Mouse (Mus musculus) liver, postnatal 0 days (tissue): ENCODE results near the gene Slc2a13. TPM values are rescaled to one million over a fixed set of nuclear protein-coding genes. Genes with fewer than 3 reads are reported as not detected.

Experiments used
- ATAC-seq: fragments of 200-750 bp; cut with Nextera tagmentation; 2 replicates; pipeline ENCODE4 v1.8.0; 2017; ENCODE audit warnings: mild to moderate bottlenecking, moderate library complexity
- DNase-seq: peaks from one replicate; pipeline ENCODE4 v3.0.0-alpha.2; 2016
- H3K27ac ChIP-seq: fragments of 300-500 bp; sonication (generic); 2 replicates; pipeline ENCODE4 v1.5.1; 2014; ENCODE audit warnings: antibody characterized with exemption, moderate library complexity, mild to moderate bottlenecking, low read depth
- H3K27me3 ChIP-seq: fragments of 300-500 bp; sonication (generic); 2 replicates; pipeline ENCODE4 v1.6.1; 2014; ENCODE audit warnings: low read length, control low read depth, mixed read lengths; ENCODE audit not compliant: insufficient read depth
- H3K36me3 ChIP-seq: fragments of 300-500 bp; sonication (generic); replicated peaks from 2 replicates; pipeline ENCODE4 v1.6.1; 2014; ENCODE audit warnings: mild to moderate bottlenecking, control low read depth, low read length, moderate library complexity, mixed read lengths; ENCODE audit not compliant: insufficient read depth
- H3K4me1 ChIP-seq: fragments of 300-500 bp; sonication (generic); 2 replicates; pipeline ENCODE4 v1.6.1; 2014; ENCODE audit warnings: antibody characterized with exemption, mild to moderate bottlenecking, control low read depth; ENCODE audit not compliant: insufficient read depth
- H3K4me2 ChIP-seq: fragments of 300-500 bp; sonication (generic); 2 replicates; pipeline ENCODE4 v1.6.1; 2014; ENCODE audit warnings: low read depth, mild to moderate bottlenecking, low read length, moderate library complexity, mixed read lengths
- H3K4me3 ChIP-seq: fragments of 300-500 bp; sonication (generic); 2 replicates; pipeline ENCODE4 v1.5.1; 2014; ENCODE audit warnings: low read depth, low read length
- H3K9ac ChIP-seq: fragments of 300-500 bp; sonication (generic); replicated peaks from 2 replicates; pipeline ENCODE4 v1.6.1; 2014; ENCODE audit warnings: mild to moderate bottlenecking, moderate library complexity
- H3K9me3 ChIP-seq: fragments of 300-500 bp; sonication (generic); 2 replicates; pipeline ENCODE4 v1.6.1; 2016; ENCODE audit warnings: mild to moderate bottlenecking, control low read depth, low read length, mixed read lengths
- CTCF ChIP-seq: sonication (generic); IDR thresholded peaks from 2 replicates; pipeline ENCODE4 v1.5.1; 2016; ENCODE audit warnings: antibody characterized with exemption, low read depth
- EP300 ChIP-seq: IDR thresholded peaks from 2 replicates; pipeline ENCODE4 v1.6.1; 2016; ENCODE audit warnings: antibody characterized with exemption, low read depth, mild to moderate bottlenecking
- WGBS: fragments of 180-500 bp; shearing (Covaris S2); extraction: QIAGEN DNeasy Blood & Tissue Kit; methylation state at CpG from one replicate; pipeline ENCODE4 v1.1.7; 2014; ENCODE audit not compliant: insufficient replicate concordance; 5-methylcytosine and 5-hydroxymethylcytosine counted together
- polyA plus RNA-seq: library from polyadenylated mRNA; unstranded; fragments of >200 nt; fragmentation: Nextera tagmentation; extraction: Ambion mirVana; gene quantifications from 2 replicates; pipeline ENCODE4 v1.2.1, GENCODE M21; 2015

Gene Slc2a13
- polyA plus RNA-seq, 1 experiment from 2014 or later: 0.06 TPM

GRCm38 (mm10) chr15:91314402-91315318, 258.4 kb downstream of the Slc2a13 start:
- no peaks in the 10 kb centered on the region for H3K4me1 ChIP-seq
- H3K27ac ChIP-seq: no peak overlapping the region
- TF ChIP-seq CTCF (no peak), EP300 (no peak)
- H3K27me3 ChIP-seq: no peaks in the 10 kb centered on the region
- DNase-seq: no peak
- no peaks in the 10 kb centered on the region for H3K9me3 ChIP-seq
- H3K9ac ChIP-seq: no peak overlapping the region
- H3K4me2 ChIP-seq: no peak overlapping the region
- no peaks in the 10 kb centered on the region for H3K36me3 ChIP-seq
- 80% methylated on average over 19 of the region's 19 CpGs for WGBS
- no peak for ATAC-seq
- H3K4me3 ChIP-seq: no peak overlapping the region

DNA sequence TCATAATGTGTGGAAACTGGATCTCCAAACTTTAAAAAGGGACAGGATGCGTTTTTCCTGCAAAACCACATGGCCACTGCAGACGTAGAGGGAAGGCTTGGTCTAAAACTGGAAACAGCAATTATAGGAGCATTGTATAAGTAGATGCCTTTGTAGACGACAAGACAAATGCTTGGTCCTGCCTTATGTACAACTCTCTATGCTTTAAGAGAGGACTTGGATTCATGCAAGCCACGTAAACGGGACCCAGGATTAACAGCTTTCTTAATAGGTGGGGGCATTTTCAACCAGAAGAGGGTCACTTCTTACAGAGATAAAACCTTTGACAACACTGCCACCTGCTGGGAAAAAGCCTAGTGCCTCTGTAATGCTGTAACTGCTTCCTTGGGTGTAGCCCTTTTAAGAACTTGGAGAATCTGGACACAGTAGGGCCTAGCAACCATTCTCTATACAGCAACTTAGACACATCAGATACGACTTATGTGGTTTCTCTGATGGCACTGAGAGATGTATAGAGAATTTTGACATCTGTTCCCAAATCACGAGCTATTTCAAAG, 268.7 kb downstream of the Slc2a13 start:
- no peaks in the 10 kb centered on the region for H3K4me1 ChIP-seq
- no peak overlapping the region for H3K4me2 ChIP-seq
- TF ChIP-seq CTCF (peak; percentile 68), EP300 (no peak)
- H3K27ac ChIP-seq: no peak overlapping the region
- peak; percentile 65 for DNase-seq
- ATAC-seq: no peak
- no peaks in the 10 kb centered on the region for H3K9me3 ChIP-seq
- H3K4me3 ChIP-seq: no peak overlapping the region
- no peak overlapping the region for H3K9ac ChIP-seq
- 44% methylated on average over 7 of the region's 7 CpGs for WGBS
- no peaks in the 10 kb centered on the region for H3K27me3 ChIP-seq
- H3K36me3 ChIP-seq: no peaks in the 10 kb centered on the region

DNA sequence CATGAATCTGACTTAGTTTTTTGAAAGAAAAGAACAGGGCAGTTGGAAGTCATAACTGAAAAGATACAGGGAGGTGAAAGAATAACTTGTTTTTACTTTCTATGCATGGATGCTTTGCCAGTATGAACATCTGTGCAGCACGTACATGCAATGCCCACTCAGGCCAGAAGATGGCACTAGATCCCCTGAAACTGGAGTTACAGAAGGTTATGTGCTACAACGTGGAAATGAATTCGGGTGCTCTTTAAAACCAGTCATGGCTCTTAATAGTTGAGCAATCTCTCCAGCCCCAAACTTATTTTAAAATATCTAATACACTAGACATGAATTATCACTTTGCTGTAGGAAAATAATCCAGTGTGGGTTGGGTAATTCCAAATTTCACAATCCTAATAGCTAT, 271.7 kb downstream of the Slc2a13 start:
- peak; percentile 71 for ATAC-seq
- no peak overlapping the region for H3K27ac ChIP-seq
- H3K9ac ChIP-seq: no peak overlapping the region
- no peaks in the 10 kb centered on the region for H3K9me3 ChIP-seq
- H3K4me1 ChIP-seq: no peaks in the 10 kb centered on the region
- no peaks in the 10 kb centered on the region for H3K27me3 ChIP-seq
- WGBS: 10% methylated on average over 3 of the region's 3 CpGs
- DNase-seq: peak; percentile 86
- no peaks in the 10 kb centered on the region for H3K36me3 ChIP-seq
- no peak overlapping the region for H3K4me2 ChIP-seq
- no peak overlapping the region for H3K4me3 ChIP-seq
- no peak for TF ChIP-seq EP300
- peak; percentile 88 for TF ChIP-seq CTCF

- H3K4me3 ChIP-seq: no peak overlapping the region
- WGBS: 82% methylated on average over 11 of the region's 11 CpGs
- DNase-seq: no peak
- no peaks in the 10 kb centered on the region for H3K36me3 ChIP-seq
- H3K27me3 ChIP-seq: no peaks in the 10 kb centered on the region
- H3K4me1 ChIP-seq: no peaks in the 10 kb centered on the region
- no peak overlapping the region for H3K4me2 ChIP-seq
- H3K9me3 ChIP-seq: no peaks in the 10 kb centered on the region
- H3K27ac ChIP-seq: no peak overlapping the region
- no peak overlapping the region for H3K9ac ChIP-seq
- TF ChIP-seq CTCF (no peak), EP300 (no peak)
- ATAC-seq: no peak
Measured at GRCm38 (mm10) chr15:91299319-91299835, 273.7 kb downstream of the Slc2a13 start.

- no peak for ATAC-seq
- no peak overlapping the region for H3K4me2 ChIP-seq
Measured at GRCm38 (mm10) chr15:91283418-91283817, 289.6 kb downstream of the Slc2a13 start.

DNA sequence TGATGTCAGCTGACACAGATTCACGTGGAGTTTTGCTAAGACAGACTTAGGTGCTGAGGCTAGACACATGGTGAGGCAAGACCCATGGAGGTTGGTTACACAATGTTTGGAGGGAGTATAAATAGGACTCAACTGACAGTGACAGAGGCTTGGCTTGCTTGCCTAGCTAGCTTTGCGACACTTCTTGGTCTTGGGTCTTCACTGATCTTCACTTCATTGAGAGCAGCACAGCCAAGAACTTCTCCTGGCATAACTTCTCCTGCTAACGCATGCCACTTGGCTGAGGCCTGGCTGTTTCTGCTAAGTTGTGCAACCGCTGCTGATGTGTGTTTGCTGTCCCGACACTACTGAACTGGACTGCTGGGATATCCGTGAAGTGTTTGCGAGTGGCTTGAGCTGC, 290.2 kb downstream of the Slc2a13 start:
- 0 out of 2 replicates have a peak, but pooled peaks cover 7% of the 10 kb centered on the region for H3K9me3 ChIP-seq
- no peaks in the 10 kb centered on the region for H3K36me3 ChIP-seq
- H3K4me1 ChIP-seq: no peaks in the 10 kb centered on the region
- H3K27ac ChIP-seq: no peak overlapping the region
- ATAC-seq (peak; percentile 78), DNase-seq (peak; percentile 22)
- H3K9ac ChIP-seq: no peak overlapping the region
- no peak overlapping the region for H3K4me2 ChIP-seq
- TF ChIP-seq CTCF: no peak
- no peak for TF ChIP-seq EP300
- no peak overlapping the region for H3K4me3 ChIP-seq
- H3K27me3 ChIP-seq: no peaks in the 10 kb centered on the region
- WGBS: 53% methylated on average over 7 of the region's 7 CpGs

More at GRCm38 (mm10) chr15:91283418-91283817, 289.6 kb downstream of the Slc2a13 start:
- no peak for DNase-seq
- H3K27me3 ChIP-seq: no peaks in the 10 kb centered on the region
- WGBS: 62% methylated on average over 3 of the region's 3 CpGs
- H3K9ac ChIP-seq: no peak overlapping the region
- H3K27ac ChIP-seq: no peak overlapping the region
- no peaks in the 10 kb centered on the region for H3K4me1 ChIP-seq
- no peaks in the 10 kb centered on the region for H3K36me3 ChIP-seq
- TF ChIP-seq EP300 (no peak), CTCF (no peak)
- 0 out of 2 replicates have a peak, but pooled peaks cover 7% of the 10 kb centered on the region for H3K9me3 ChIP-seq
- H3K4me3 ChIP-seq: no peak overlapping the region
